ENCODE assay signal across 15 mouse cellular contexts in the genomic region with DNA sequence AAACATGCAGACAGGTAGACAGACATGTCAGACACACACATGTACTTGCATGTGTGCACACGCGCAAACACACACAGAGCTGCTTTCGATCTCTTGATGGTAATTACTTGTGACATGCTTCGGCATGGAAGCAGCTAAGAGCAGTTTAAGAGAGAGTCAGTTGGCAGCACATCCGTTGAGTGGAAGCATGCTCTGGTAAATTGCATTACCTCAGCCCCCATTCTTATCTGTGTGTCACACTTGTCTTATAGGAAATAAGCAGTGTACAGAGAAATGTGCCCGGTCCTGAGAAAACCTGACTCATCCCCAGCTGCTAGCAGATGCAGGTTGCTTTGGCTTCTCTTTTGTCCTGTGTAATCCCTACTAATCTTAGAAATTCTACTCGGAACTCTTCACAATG.
DNase-seq lines count a peak whose midpoint lies in the region; ATAC-seq and TF ChIP-seq lines count a peak whose summit lies in the region.
"Had no signal": no experiment of that assay in that cellular context is flagged by ENCODE, and none has a peak within 500 bp of the region (broad histone marks: within the 10 kb centered on the region; RNA-seq: fewer than 3 reads in every experiment).

No protein-coding gene starts in this region.

- DNase-seq in heart, postnatal 0 days (ENCODE audit: low spot score), result no peak
- DNase-seq in heart, postnatal 36 days, result no peak
- peak; percentile 83 for DNase-seq in MN1 (ENCODE audit: low spot score)
- DNase-seq in midbrain, postnatal 0 days (ENCODE audit: low spot score), result peak; percentile 27
- DNase-seq in gastrocnemius, postnatal 10 days, result no peak
- no peak for DNase-seq in cerebellum, adult 9-11 months
- DNase-seq: kidney, adult 18-20 months; layer of hippocampus, adult 9-11 months; lung, postnatal 14 days; thymus, postnatal 4 days had no signal

- H3K36me3 ChIP-seq in heart, postnatal 0 days (replicated peaks; ENCODE audit: control insufficient read depth, insufficient read depth, low read length), result no peaks in the 10 kb centered on the region
- no peaks in the 10 kb centered on the region for H3K36me3 ChIP-seq in midbrain, postnatal 0 days (ENCODE audit: insufficient read depth, low read length)
- H3K36me3 ChIP-seq in intestine, embryonic 16.5 days (ENCODE audit: control insufficient read depth, insufficient read depth, low read length), result no peaks in the 10 kb centered on the region
- H3K36me3 ChIP-seq: embryonic facial prominence, embryonic 15.5 days; forebrain, embryonic 12.5 days; hindbrain, embryonic 15.5 days had no signal

- H3K9ac ChIP-seq in heart, postnatal 0 days (replicated peaks; ENCODE audit: low read depth, low read length), result no peak overlapping the region
- no peak overlapping the region for H3K9ac ChIP-seq in midbrain, postnatal 0 days (replicated peaks; ENCODE audit: low read length, poor library complexity, severe bottlenecking)
- H3K9ac ChIP-seq in intestine, embryonic 16.5 days (ENCODE audit: low read depth, low read length), result no peak overlapping the region
- H3K9ac ChIP-seq: embryonic facial prominence, embryonic 15.5 days; forebrain, embryonic 12.5 days; hindbrain, embryonic 15.5 days had no signal

- ATAC-seq in heart, postnatal 0 days (ENCODE audit: insufficient read depth, low read depth), result 0 out of 2 replicates have a peak, but pooled peaks have one; percentile 39
- ATAC-seq in hematopoietic stem cell, adult 5-6 weeks (replicated peaks in 1 of 2; ENCODE audit: insufficient read depth in 1 of 2, low FRiP score in 2 of 2, low TSS enrichment in 1 of 2, low read depth in 1 of 2, poor library complexity in 2 of 2, severe bottlenecking in 2 of 2), result peak; percentile 66 to 67; a peak in 3 of 4 replicates
- ATAC-seq in midbrain, postnatal 0 days (ENCODE audit: low FRiP score), result peak; percentile 20; the same call in 1 of the 2 replicates
- no peak for ATAC-seq in intestine, embryonic 16.5 days

- no peak overlapping the region for H3K4me2 ChIP-seq in heart, postnatal 0 days (ENCODE audit: low read depth, low read length)
- H3K4me2 ChIP-seq in midbrain, postnatal 0 days (ENCODE audit: low read depth, low read length, poor library complexity, severe bottlenecking), result no peak overlapping the region
- no peak overlapping the region for H3K4me2 ChIP-seq in intestine, embryonic 16.5 days (ENCODE audit: low read depth, low read length)
- H3K4me2 ChIP-seq: embryonic facial prominence, embryonic 15.5 days; forebrain, embryonic 12.5 days; hindbrain, embryonic 15.5 days had no signal

- H3K4me1 ChIP-seq in heart, postnatal 0 days (ENCODE audit: control insufficient read depth, insufficient read depth), result no peaks in the 10 kb centered on the region
- no peaks in the 10 kb centered on the region for H3K4me1 ChIP-seq in midbrain, postnatal 0 days (ENCODE audit: insufficient read depth, low read length)
- no peaks in the 10 kb centered on the region for H3K4me1 ChIP-seq in intestine, embryonic 16.5 days (ENCODE audit: control insufficient read depth, insufficient read depth, low read length)
- H3K4me1 ChIP-seq: embryonic facial prominence, embryonic 15.5 days; forebrain, embryonic 12.5 days; hindbrain, embryonic 15.5 days had no signal

- no peak overlapping the region for H3K27ac ChIP-seq in heart, postnatal 0 days (ENCODE audit: low read depth)
- H3K27ac ChIP-seq in midbrain, postnatal 0 days (ENCODE audit: low read depth, low read length), result no peak overlapping the region
- no peak overlapping the region for H3K27ac ChIP-seq in intestine, embryonic 16.5 days (ENCODE audit: low read length)
- H3K27ac ChIP-seq: embryonic facial prominence, embryonic 15.5 days; forebrain, embryonic 12.5 days; hindbrain, embryonic 15.5 days had no signal

- TF ChIP-seq EP300 in heart, postnatal 0 days (IDR thresholded peaks at IDR 0.05; ENCODE audit: low read depth), result no peak

- 47% methylated on average over 7 of the region's 7 CpGs for WGBS in heart, postnatal 0 days
- 39% methylated on average over 7 of the region's 7 CpGs for WGBS in midbrain, postnatal 0 days
- 67% methylated on average over 7 of the region's 7 CpGs for WGBS in intestine, embryonic 16.5 days

- no peaks in the 10 kb centered on the region for H3K27me3 ChIP-seq in heart, postnatal 0 days (ENCODE audit: control insufficient read depth, insufficient read depth, low read length)
- no peaks in the 10 kb centered on the region for H3K27me3 ChIP-seq in midbrain, postnatal 0 days (ENCODE audit: insufficient read depth, low read length)
- H3K27me3 ChIP-seq in intestine, embryonic 16.5 days (replicated peaks; ENCODE audit: control insufficient read depth, insufficient read depth, low read length), result no peaks in the 10 kb centered on the region
- H3K27me3 ChIP-seq: embryonic facial prominence, embryonic 15.5 days; forebrain, embryonic 12.5 days; hindbrain, embryonic 15.5 days had no signal

- TF ChIP-seq CTCF in heart, postnatal 0 days (IDR thresholded peaks at IDR 0.05; ENCODE audit: low read depth), result no peak
- no peak for TF ChIP-seq CTCF in midbrain, postnatal 0 days (IDR thresholded peaks at IDR 0.05)

- intact Hi-C loops in heart, postnatal 36 days (cut with DNase I), result loop anchor here (2.0 to 5.0 kb wide), 2 partner anchors 72 to 311 kb away; no protein-coding TSS in a partner anchor

- no peaks in the 10 kb centered on the region for H3K9me3 ChIP-seq in heart, postnatal 0 days (replicated peaks; ENCODE audit: control insufficient read depth, low read length)
- no peaks in the 10 kb centered on the region for H3K9me3 ChIP-seq in midbrain, postnatal 0 days (ENCODE audit: low read length)
- no peaks in the 10 kb centered on the region for H3K9me3 ChIP-seq in intestine, embryonic 16.5 days (ENCODE audit: control insufficient read depth, low read length)
- H3K9me3 ChIP-seq: embryonic facial prominence, embryonic 15.5 days; forebrain, embryonic 12.5 days; hindbrain, embryonic 15.5 days had no signal

- H3K4me3 ChIP-seq in heart, postnatal 0 days (ENCODE audit: low read depth, low read length), result no peak overlapping the region
- H3K4me3 ChIP-seq in midbrain, postnatal 0 days (ENCODE audit: low read depth, low read length), result no peak overlapping the region
- H3K4me3 ChIP-seq in intestine, embryonic 16.5 days (ENCODE audit: low read length), result no peak overlapping the region
- H3K4me3 ChIP-seq: embryonic facial prominence, embryonic 15.5 days; forebrain, embryonic 12.5 days; hindbrain, embryonic 15.5 days had no signal

Comparison
In these comparisons a context has a peak if more than half of its experiments do, and no peak if none do; other contexts are left out.
1. DNase-seq: peak in MN1 (single experiment) and midbrain, postnatal 0 days (single experiment); none in heart, postnatal 0 days (single experiment), heart, postnatal 36 days (0 of 2), gastrocnemius, postnatal 10 days (single experiment) and cerebellum, adult 9-11 months (single experiment).